Mouse (Mus musculus) C2C12 (cell line): ENCODE data around the gene Ptprj.
"Not testable (repeated sequence)": the region's sequence is repeated elsewhere in the genome, so short reads cannot be mapped to it uniquely, and the experiment has no call there.

ENCODE experiments used
- CTCF ChIP-seq: IDR thresholded peaks from one replicate; pipeline ENCODE4 v1.5.1; 2011; ENCODE audit not compliant: control insufficient read depth, insufficient read depth, insufficient read length
- MYOD1 ChIP-seq: IDR thresholded peaks from one replicate; pipeline ENCODE4 v1.6.1; 2011; ENCODE audit warnings: low read depth; ENCODE audit not compliant: control insufficient read depth, insufficient read length

- not testable (repeated sequence) for TF ChIP-seq MYOD1, CTCF
Observed at GRCm38 (mm10) chr2:90424937-90425336, 155.5 kb downstream of the Ptprj start.
